Mouse (Mus musculus) hindbrain, embryonic 14.5 days (tissue): Measurements from ENCODE around the gene Il1rapl2. TPM values are rescaled to one million over a fixed set of nuclear protein-coding genes. Genes with fewer than 3 reads are reported as not detected.

ENCODE experiments used
- ATAC-seq: fragments of 200-750 bp; cut with Nextera tagmentation; 2 replicates; pipeline ENCODE4 v1.8.0; 2017; ENCODE audit warnings: moderate number of reproducible peaks, mild to moderate bottlenecking, moderate TSS enrichment, moderate library complexity; ENCODE audit not compliant: low FRiP score
- DNase-seq: peaks from one replicate; pipeline ENCODE4 v3.0.0-alpha.2; 2015; ENCODE audit warnings: low spot score
- H3K27ac ChIP-seq: fragments of 300-500 bp; sonication (generic); 2 replicates; pipeline ENCODE4 v1.5.1; 2014; ENCODE audit warnings: mild to moderate bottlenecking, moderate library complexity
- H3K27me3 ChIP-seq: fragments of 300-500 bp; sonication (generic); 2 replicates; pipeline ENCODE4 v1.6.1; 2014; ENCODE audit warnings: mild to moderate bottlenecking, low read length, mixed read lengths; ENCODE audit not compliant: control insufficient read depth, insufficient read depth
- H3K36me3 ChIP-seq: fragments of 300-500 bp; sonication (generic); replicated peaks from 2 replicates; pipeline ENCODE4 v1.6.1; 2014; ENCODE audit not compliant: control insufficient read depth, insufficient read depth
- H3K4me1 ChIP-seq: fragments of 300-500 bp; sonication (generic); replicated peaks from 2 replicates; pipeline ENCODE4 v1.6.1; 2014; ENCODE audit warnings: antibody characterized with exemption, low read length, mixed read lengths; ENCODE audit not compliant: control insufficient read depth, insufficient read depth
- H3K4me2 ChIP-seq: fragments of 300-500 bp; sonication (generic); replicated peaks from 2 replicates; pipeline ENCODE4 v1.6.1; 2014; ENCODE audit warnings: mild to moderate bottlenecking, moderate library complexity
- H3K4me3 ChIP-seq: fragments of 300-500 bp; sonication (generic); replicated peaks from 2 replicates; pipeline ENCODE4 v1.5.1; 2014; ENCODE audit warnings: mild to moderate bottlenecking, low read length
- H3K9ac ChIP-seq: fragments of 300-500 bp; sonication (generic); 2 replicates; pipeline ENCODE4 v1.6.1; 2014
- H3K9me3 ChIP-seq: fragments of 300-500 bp; sonication (generic); 2 replicates; pipeline ENCODE4 v1.6.1; 2016; ENCODE audit warnings: low read length; ENCODE audit not compliant: control insufficient read depth
- WGBS: fragments of 180-500 bp; shearing (Covaris S2); extraction: QIAGEN DNeasy Blood & Tissue Kit; methylation state at CpG from one replicate; pipeline ENCODE4 v1.1.7; 2014; 5-methylcytosine and 5-hydroxymethylcytosine counted together
- polyA plus RNA-seq: library from polyadenylated mRNA; unstranded; fragments of >200 nt; fragmentation: Nextera tagmentation; extraction: Ambion mirVana; gene quantifications from 2 replicates; pipeline ENCODE4 v1.2.1, GENCODE M21; 2014

Il1rapl2 gene
- polyA plus RNA-seq: 3.3 and 4.5 TPM in 2 replicates

DNA sequence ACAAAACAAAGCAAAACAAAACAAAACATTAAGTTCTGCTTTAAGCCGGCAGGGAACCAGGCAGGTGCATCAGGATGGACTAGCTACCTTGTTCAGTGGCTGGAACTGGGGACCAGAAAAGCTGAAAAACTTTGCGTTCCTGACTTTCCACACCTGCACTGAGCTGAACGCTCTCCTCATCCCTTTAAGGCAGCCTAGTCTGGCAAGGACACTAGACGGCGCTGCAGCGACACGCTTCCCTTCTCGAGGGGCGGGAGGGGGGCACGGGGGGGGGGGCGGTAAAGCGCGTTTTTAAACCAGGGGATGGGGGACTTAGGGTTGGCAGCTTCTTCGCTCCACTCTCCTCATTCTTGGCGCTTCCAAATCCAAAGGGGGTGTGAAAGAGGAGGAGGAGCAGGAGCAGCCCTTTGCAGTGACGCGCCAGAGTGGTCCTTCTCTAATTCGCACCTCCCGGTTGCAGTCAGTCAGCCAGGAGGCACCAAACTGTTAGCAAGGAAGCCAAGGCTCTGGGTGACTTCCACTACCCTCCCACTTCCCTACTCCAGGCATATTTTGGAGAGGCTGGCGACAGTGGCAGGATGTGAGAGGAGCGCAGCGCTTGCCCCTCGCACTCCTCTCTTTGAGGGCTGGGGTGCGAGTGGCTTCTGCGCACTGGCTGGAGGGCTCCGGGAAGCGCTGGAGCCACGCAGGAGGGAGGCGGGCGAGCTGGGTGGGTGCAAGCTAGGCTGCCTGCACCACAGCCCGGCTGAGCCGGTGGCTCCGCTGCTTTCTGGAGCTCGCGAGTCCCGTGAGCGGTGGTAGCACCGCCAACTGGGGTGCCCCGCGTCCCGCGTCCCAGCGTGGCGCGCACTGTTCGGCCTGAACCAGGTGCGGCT lies at the start of gene Il1rapl2:
Gene Il1rapl2, plus strand, starts transcription at position 288 of the 875 bp plus-strand sequence.
- ATAC-seq (peak; percentile 84), DNase-seq (peak; percentile 56)
- no peaks in the 10 kb centered on the region for H3K36me3 ChIP-seq
- H3K9me3 ChIP-seq: no peaks in the 10 kb centered on the region
- H3K4me3 ChIP-seq: peak within 1 kb of the TSS; percentile 43
- H3K4me2 ChIP-seq: peak within 1 kb of the TSS; percentile 71
- 18% methylated on average over 41 of the region's 47 CpGs for WGBS
- H3K9ac ChIP-seq: peak within 1 kb of the TSS; percentile 36
- peaks cover 43% of the 10 kb centered on the region for H3K27me3 ChIP-seq
- no peak within 1 kb of the TSS for H3K27ac ChIP-seq
- no peaks in the 10 kb centered on the region; the same call in 1 of the 2 replicates for H3K4me1 ChIP-seq

DNA sequence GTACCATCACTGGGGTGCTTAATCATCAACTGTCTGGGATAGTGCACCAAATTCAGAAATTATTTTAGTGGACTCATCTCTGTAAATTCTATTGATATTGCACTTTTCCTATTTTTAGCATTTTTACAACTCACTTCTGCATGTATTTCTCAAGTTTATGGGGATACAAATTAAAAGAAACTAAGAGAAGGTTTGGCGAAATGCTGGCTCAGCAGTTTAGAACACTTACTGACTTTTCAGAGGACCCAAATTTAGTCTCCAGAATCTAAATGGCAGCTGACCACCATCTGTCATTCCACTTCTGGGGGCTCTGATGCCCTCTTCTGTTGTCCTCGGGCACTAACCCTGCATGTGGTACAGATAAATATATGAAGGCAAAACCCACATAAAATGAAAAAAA lies 22.1 kb upstream of the Il1rapl2 start:
- H3K36me3 ChIP-seq: no peaks in the 10 kb centered on the region
- H3K4me2 ChIP-seq: no peak overlapping the region
- no peaks in the 10 kb centered on the region for H3K9me3 ChIP-seq
- H3K27me3 ChIP-seq: no peaks in the 10 kb centered on the region
- no peak for ATAC-seq
- H3K4me1 ChIP-seq: no peaks in the 10 kb centered on the region
- no peak overlapping the region for H3K9ac ChIP-seq
- H3K27ac ChIP-seq: no peak overlapping the region
- WGBS: 84% methylated on average over 2 of the region's 2 CpGs
- no peak overlapping the region for H3K4me3 ChIP-seq
- no peak for DNase-seq

DNA sequence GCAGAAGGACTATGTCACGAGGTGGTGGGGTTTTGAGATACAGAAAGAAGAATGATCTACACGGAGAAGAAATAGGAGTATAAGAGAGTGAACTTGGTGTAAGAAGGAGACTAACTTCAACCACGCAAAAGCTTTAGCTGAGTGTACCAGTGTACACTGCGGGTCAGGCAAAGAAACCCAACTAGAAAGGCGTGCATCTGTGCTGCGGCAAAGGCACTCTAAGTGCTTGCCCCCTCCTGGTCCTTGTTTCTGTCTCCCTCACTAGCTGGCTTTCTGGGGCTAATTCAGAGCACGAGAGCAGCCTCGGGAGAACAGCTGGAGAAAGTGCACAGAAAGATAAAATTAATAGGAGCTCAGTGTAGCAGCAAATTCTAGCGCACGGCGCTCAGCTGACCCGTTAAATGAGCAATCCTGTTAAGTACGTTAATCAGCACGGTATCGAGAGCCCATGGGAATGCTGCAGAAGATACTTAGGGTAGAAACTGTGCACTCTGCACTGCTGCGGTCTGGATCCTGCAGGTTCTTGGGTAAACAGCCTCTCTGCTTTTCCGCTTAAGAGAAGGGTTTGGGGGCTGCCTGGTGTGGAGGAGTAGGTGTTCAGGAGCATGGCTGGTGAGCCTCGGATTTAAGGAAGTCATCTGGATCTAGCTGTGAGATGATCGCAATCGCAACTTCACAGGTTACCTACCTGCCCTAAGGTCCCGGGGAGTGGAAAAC lies 778 bp upstream of the Il1rapl2 start:
- H3K9me3 ChIP-seq: no peaks in the 10 kb centered on the region
- H3K4me2 ChIP-seq: peak overlapping the region; percentile 71
- H3K27ac ChIP-seq: no peak overlapping the region
- no peaks in the 10 kb centered on the region for H3K36me3 ChIP-seq
- DNase-seq (no peak), ATAC-seq (peak; percentile 75)
- H3K9ac ChIP-seq: no peak overlapping the region
- peaks cover 43% of the 10 kb centered on the region for H3K27me3 ChIP-seq
- no peaks in the 10 kb centered on the region; the same call in 1 of the 2 replicates for H3K4me1 ChIP-seq
- 27% methylated on average over 21 of the region's 21 CpGs for WGBS
- H3K4me3 ChIP-seq: peak overlapping the region; percentile 43

DNA sequence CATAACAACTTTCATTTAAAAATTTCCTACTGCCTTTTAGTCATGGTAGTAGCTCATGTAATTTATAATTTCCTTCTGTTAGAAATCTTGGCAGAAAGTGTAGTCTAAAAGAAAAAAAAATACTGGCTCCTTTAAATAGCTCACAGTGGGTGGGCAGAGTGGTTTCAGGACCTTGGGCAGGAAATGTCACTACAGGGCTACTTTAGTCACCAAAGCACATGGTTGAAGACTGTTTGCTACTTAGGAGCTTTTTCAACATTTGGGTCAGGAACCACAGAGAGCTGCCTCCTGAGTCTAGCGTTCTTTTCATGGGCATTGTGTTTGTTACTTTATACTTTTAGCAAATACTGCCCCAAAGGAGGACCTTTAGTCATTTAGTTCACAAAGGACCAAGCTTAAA lies 12.2 kb downstream of the Il1rapl2 start:
- no peaks in the 10 kb centered on the region for H3K9me3 ChIP-seq
- H3K4me2 ChIP-seq: no peak overlapping the region
- H3K27ac ChIP-seq: no peak overlapping the region
- 42% methylated on average over 1 of the region's 1 CpGs for WGBS
- DNase-seq (no peak), ATAC-seq (no peak)
- no peaks in the 10 kb centered on the region for H3K4me1 ChIP-seq
- no peaks in the 10 kb centered on the region for H3K27me3 ChIP-seq
- H3K9ac ChIP-seq: no peak overlapping the region
- no peaks in the 10 kb centered on the region for H3K36me3 ChIP-seq
- H3K4me3 ChIP-seq: no peak overlapping the region

DNA sequence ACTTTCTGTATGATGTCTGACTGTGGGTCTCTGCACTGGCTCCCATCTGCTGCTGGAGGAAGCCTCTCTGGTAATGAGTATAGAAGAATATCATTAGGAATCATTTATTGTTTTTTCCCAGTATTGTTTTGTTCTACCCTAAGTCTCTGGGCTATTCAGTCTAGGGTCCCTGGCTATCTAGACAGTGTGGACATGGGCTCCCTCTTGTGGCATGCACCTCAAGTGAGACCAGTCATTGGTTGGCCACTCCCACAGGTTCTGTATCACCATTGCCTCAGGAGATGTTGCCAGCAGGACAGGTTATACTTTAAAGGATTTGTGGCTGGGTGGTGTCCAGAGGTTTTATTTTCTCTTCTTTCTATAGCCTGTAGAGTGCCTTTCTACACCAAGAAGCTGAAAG lies 50.3 kb downstream of the Il1rapl2 start:
- no peak overlapping the region for H3K9ac ChIP-seq
- H3K27ac ChIP-seq: no peak overlapping the region
- H3K27me3 ChIP-seq: no peaks in the 10 kb centered on the region
- no peak overlapping the region for H3K4me3 ChIP-seq
- no peaks in the 10 kb centered on the region for H3K9me3 ChIP-seq
- H3K4me2 ChIP-seq: no peak overlapping the region
- no peak for DNase-seq
- no peaks in the 10 kb centered on the region for H3K36me3 ChIP-seq
- ATAC-seq: no peak
- no peaks in the 10 kb centered on the region for H3K4me1 ChIP-seq

DNA sequence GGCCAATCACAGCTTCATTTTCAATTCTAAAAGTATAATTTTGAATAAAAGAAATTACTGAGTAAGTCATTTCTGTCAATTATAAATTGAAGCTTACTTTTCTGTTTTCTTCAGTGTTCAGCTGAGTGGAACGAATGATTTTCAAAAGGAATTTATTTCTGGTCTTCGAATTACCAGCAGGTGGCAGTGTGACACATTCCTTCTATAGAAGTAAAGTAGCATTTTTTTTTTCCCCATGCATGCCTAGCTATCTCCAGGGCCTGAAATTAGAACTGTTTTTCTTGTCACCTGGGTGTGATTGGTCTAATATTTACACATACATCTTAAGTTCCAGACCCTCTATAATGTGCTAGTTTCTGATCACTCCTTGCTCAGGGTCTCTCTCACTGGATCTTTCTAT lies 96.6 kb downstream of the Il1rapl2 start:
- Histone ChIP-seq H3K36me3 (no peaks in the 10 kb centered on the region), H3K27me3 (no peaks in the 10 kb centered on the region), H3K4me2 (no peak overlapping the region), H3K27ac (no peak overlapping the region), H3K9ac (no peak overlapping the region), H3K4me3 (no peak overlapping the region), H3K4me1 (no peaks in the 10 kb centered on the region), H3K9me3 (no peaks in the 10 kb centered on the region)
- 19% methylated on average over 2 of the region's 2 CpGs for WGBS
- ATAC-seq: no peak
- DNase-seq: peak; percentile 70

DNA sequence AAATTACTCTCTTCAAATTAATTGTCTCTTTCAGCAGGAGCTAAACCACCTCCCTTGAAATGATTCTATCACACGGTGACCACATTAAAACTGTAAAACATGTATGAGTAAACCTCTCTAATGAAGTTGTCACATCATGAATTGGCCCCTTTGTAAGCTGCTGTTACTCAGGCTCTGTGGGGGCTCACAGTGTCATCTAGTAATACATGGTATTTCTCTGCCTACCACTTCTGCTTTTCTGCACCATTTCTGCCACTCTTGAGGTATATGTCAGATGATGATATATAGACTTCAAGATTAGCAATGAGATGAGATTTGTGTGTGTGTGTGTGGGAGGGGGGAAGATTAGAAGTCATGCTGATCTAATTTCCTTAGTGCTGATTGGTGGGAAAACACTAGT lies 117.6 kb downstream of the Il1rapl2 start:
- no peaks in the 10 kb centered on the region for H3K27me3 ChIP-seq
- no peaks in the 10 kb centered on the region for H3K4me1 ChIP-seq
- H3K27ac ChIP-seq: no peak overlapping the region
- no peaks in the 10 kb centered on the region for H3K9me3 ChIP-seq
- no peak overlapping the region for H3K4me3 ChIP-seq
- H3K36me3 ChIP-seq: no peaks in the 10 kb centered on the region
- H3K9ac ChIP-seq: no peak overlapping the region
- H3K4me2 ChIP-seq: no peak overlapping the region
- 82% methylated on average over 1 of the region's 1 CpGs for WGBS
- ATAC-seq (no peak), DNase-seq (no peak)

DNA sequence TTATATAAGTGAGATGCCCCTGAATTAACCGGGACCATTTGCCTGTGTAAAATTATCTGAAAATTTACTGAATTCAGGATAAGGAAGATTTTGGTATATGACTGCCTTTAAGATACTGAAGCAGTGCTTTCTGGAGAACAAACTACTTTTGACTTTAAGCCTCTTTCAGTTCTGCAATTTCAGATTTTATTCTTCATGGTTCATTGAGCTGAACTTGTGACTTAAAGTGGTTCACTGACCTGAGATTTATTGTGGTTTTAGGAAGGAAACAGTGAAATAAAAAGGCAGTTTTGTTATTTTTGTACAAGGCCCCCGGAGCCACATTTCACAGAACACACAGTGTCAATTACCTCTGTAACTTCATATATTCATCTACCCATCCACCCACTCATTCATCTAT lies 129.6 kb downstream of the Il1rapl2 start:
- Histone ChIP-seq H3K4me1 (no peaks in the 10 kb centered on the region), H3K9ac (no peak overlapping the region), H3K4me3 (no peak overlapping the region), H3K9me3 (no peaks in the 10 kb centered on the region), H3K27ac (no peak overlapping the region), H3K27me3 (no peaks in the 10 kb centered on the region), H3K4me2 (no peak overlapping the region), H3K36me3 (no peaks in the 10 kb centered on the region)
- no peak for DNase-seq
- no peak for ATAC-seq
- WGBS: 80% methylated on average over 2 of the region's 2 CpGs

DNA sequence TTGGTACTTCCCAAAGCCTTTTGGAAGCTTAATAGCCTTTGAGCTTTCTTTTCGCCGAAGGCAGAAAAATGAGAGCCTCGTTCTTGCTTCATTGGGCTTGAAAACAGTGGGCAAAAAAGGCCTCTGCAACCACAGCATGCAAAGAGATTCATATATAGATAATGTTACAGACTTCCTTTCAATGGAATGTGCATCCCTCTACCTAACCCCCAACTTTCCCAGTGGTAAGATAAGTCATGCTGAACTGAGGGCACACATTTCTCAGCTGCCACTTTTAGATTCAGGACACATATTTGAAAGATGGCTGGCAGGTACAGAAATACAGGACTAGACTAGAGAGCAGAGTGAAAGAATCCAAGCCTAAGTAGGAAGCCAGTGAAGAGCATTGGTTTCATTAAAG lies 185.1 kb downstream of the Il1rapl2 start:
- Histone ChIP-seq H3K9ac (no peak overlapping the region), H3K36me3 (no peaks in the 10 kb centered on the region), H3K4me2 (no peak overlapping the region), H3K9me3 (no peaks in the 10 kb centered on the region), H3K27ac (no peak overlapping the region), H3K4me3 (no peak overlapping the region), H3K27me3 (no peaks in the 10 kb centered on the region), H3K4me1 (no peaks in the 10 kb centered on the region)
- DNase-seq: no peak
- 60% methylated on average over 3 of the region's 3 CpGs for WGBS
- no peak for ATAC-seq
